Mouse (Mus musculus): ENCODE data around the gene Tlnrd1.

DNA sequence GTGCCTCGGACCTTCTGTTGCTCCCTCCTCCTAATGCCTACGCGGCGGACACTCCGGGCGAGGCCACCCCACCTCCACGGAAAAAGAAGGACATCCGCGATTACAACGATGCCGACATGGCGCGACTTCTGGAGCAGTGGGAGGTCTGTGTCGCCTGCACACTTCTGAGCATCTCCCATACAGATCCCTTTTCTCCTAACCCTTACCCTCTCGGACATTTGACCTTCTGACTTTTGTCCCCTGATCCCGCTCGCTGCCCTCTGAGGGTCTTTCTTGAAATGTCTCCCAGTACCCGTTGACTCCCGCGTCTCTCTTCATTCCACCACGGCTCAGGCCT, 8.2 kb upstream of the Tlnrd1 start:
- TF ChIP-seq CTCF (IDR thresholded peaks at IDR 0.05; ENCODE audit: extremely low read depth, insufficient read depth, insufficient read length, insufficient replicate concordance) (no peak), POLR2A (IDR thresholded peaks at IDR 0.05; ENCODE audit: low read depth, low read length) (no peak)
